Mouse (Mus musculus) bone marrow, adult 2 months (tissue): ENCODE results near the gene Rgl1.
"Not testable (repeated sequence)": the region's sequence is repeated elsewhere in the genome, so short reads cannot be mapped to it uniquely, and the experiment has no call there.

ENCODE experiments used
- CTCF ChIP-seq: fragments of 200-500 bp; IDR thresholded peaks from 2 replicates; pipeline ENCODE4 v1.5.1; 2011; ENCODE audit warnings: low read length, control low read depth; ENCODE audit not compliant: control insufficient read depth, insufficient read depth
- POLR2A ChIP-seq: fragments of 200-500 bp; IDR thresholded peaks from 2 replicates; pipeline ENCODE4 v1.6.1; 2011; ENCODE audit warnings: low read depth, mild to moderate bottlenecking, control low read depth, low read length, borderline replicate concordance; ENCODE audit not compliant: control insufficient read depth

- not testable (repeated sequence) for TF ChIP-seq POLR2A, CTCF
These were observed 123.9 kb downstream of the Rgl1 start for GRCm38 (mm10) chr1:152642207-152642606.
